Mouse (Mus musculus) neural tube, postnatal 0 days (tissue): Measurements from ENCODE around the gene Agxt2. TPM values are rescaled to one million over a fixed set of nuclear protein-coding genes. Genes with fewer than 3 reads are reported as not detected.

Source experiments
- polyA plus RNA-seq: library from polyadenylated mRNA; unstranded; fragments of >200 nt; fragmentation: Nextera tagmentation; extraction: Ambion mirVana; gene quantifications from 2 replicates; pipeline ENCODE4 v1.2.1, GENCODE M21; 2015

The Agxt2 gene
- polyA plus RNA-seq: not detected in 2 replicates

GRCm38 (mm10) chr15:10358039-10358948 lies at the start of gene Agxt2:
TSS of gene Agxt2 (plus strand) at chr15:10358532.

GRCm38 (mm10) chr15:10325080-10325479 lies 33.3 kb upstream of the Agxt2 start, which contains the start of gene Gm21973:
TSS of gene Gm21973 (plus strand) at chr15:10325380.

Other genes with a start within 250 kb of the Agxt2 start
- 5.5 and 7.2 TPM in 2 replicates for gene Prlr, start 181.3 kb upstream of the Agxt2 start, polyA plus RNA-seq
- gene Gm21973, start 33.2 kb upstream of the Agxt2 start, polyA plus RNA-seq: not detected in 2 replicates
- 17.6 and 20.6 TPM in 2 replicates for gene Dnajc21, start 112.0 kb downstream of the Agxt2 start, polyA plus RNA-seq
- gene Brix1, start 127.4 kb downstream of the Agxt2 start, polyA plus RNA-seq: 46.8 and 58.8 TPM in 2 replicates
- gene Rad1, start 127.5 kb downstream of the Agxt2 start, polyA plus RNA-seq: 21.4 and 21.8 TPM in 2 replicates
- gene Ttc23l, start 200.1 kb downstream of the Agxt2 start, polyA plus RNA-seq: not detected in 2 replicates